Mouse (Mus musculus): ENCODE measurements at regions not wholly inside any gene's neighbourhood (a gene's known extent, or its start where the extent isn't known, plus 50 kb on each side); places are given as distances from the start of the nearest gene placed in this dataset.
A peak's percentile ranks its signal among the peaks of the same experiment; 100 is the strongest.

- peak in 1 of 2 experiments; percentile 52 for DNase-seq (ENCODE audit: low spot score in 2 of 2)
Observed at GRCm38 (mm10) chr3:149233191-149233641, 242.9 kb upstream of the Adgrl2 start.

GRCm38 (mm10) chr3:149231346-149231745 lies 241.0 kb upstream of the Adgrl2 start:
- no peak for DNase-seq (ENCODE audit: low spot score in 2 of 2)

GRCm38 (mm10) chr3:149227556-149227955 lies 237.2 kb upstream of the Adgrl2 start:
- DNase-seq (ENCODE audit: low spot score in 2 of 2), result no peak

GRCm38 (mm10) chr3:149226723-149227122 lies 236.4 kb upstream of the Adgrl2 start:
- no peak for DNase-seq (ENCODE audit: low spot score in 2 of 2)

- DNase-seq (ENCODE audit: low spot score in 2 of 2), result no peak
Observed at GRCm38 (mm10) chr3:149225684-149226083, 235.3 kb upstream of the Adgrl2 start.

- DNase-seq (ENCODE audit: low spot score in 2 of 2), result no peak
Observed at GRCm38 (mm10) chr3:149224271-149224670, 233.9 kb upstream of the Adgrl2 start.

- no peak for DNase-seq (ENCODE audit: low spot score in 2 of 2)
Observed at GRCm38 (mm10) chr3:149223776-149224175, 233.4 kb upstream of the Adgrl2 start.

GRCm38 (mm10) chr3:149220958-149221357 lies 230.6 kb upstream of the Adgrl2 start:
- DNase-seq (ENCODE audit: low spot score in 2 of 2), result no peak

- DNase-seq (ENCODE audit: low spot score in 2 of 2), result no peak
Observed at GRCm38 (mm10) chr3:149220304-149220951, 230.1 kb upstream of the Adgrl2 start.

- peak; percentile 3 to 16 for DNase-seq (ENCODE audit: low spot score in 2 of 2)
Observed at GRCm38 (mm10) chr3:149219381-149220303, 229.3 kb upstream of the Adgrl2 start.

GRCm38 (mm10) chr3:149217916-149218803 lies 227.8 kb upstream of the Adgrl2 start:
- no peak for DNase-seq (ENCODE audit: low spot score in 2 of 2)

- DNase-seq (ENCODE audit: low spot score in 2 of 2), result peak; percentile 38 to 72
Observed at GRCm38 (mm10) chr3:149216759-149217400, 226.5 kb upstream of the Adgrl2 start.

GRCm38 (mm10) chr3:149215691-149216090 lies 225.3 kb upstream of the Adgrl2 start:
- DNase-seq (ENCODE audit: low spot score in 2 of 2), result no peak

GRCm38 (mm10) chr3:149211909-149212308 lies 221.6 kb upstream of the Adgrl2 start:
- DNase-seq (ENCODE audit: low spot score in 2 of 2), result no peak

- DNase-seq (ENCODE audit: low spot score in 2 of 2), result no peak
Observed at GRCm38 (mm10) chr3:149209260-149209659, 218.9 kb upstream of the Adgrl2 start.

GRCm38 (mm10) chr3:149203451-149203850 lies 213.1 kb upstream of the Adgrl2 start:
- no peak for DNase-seq (ENCODE audit: low spot score in 2 of 2)

GRCm38 (mm10) chr3:149196477-149197185 lies 206.3 kb upstream of the Adgrl2 start:
- DNase-seq (ENCODE audit: low spot score in 2 of 2), result no peak

GRCm38 (mm10) chr3:149190856-149191576 lies 200.7 kb upstream of the Adgrl2 start:
- peak; percentile 3 to 9 for DNase-seq (ENCODE audit: low spot score in 2 of 2)

- no peak for DNase-seq (ENCODE audit: low spot score in 2 of 2)
Observed at GRCm38 (mm10) chr3:149184136-149184551, 193.8 kb upstream of the Adgrl2 start.
